11 mouse cellular contexts compared by ENCODE assay signal in genomic region chr4:57171817-57172216, GRCm38 (mm10). TPM values are rescaled to one million over a fixed set of nuclear protein-coding genes. Genes with fewer than 3 reads are reported as not detected.
A peak's percentile ranks its signal among the peaks of the same experiment; 100 is the strongest.
DNase-seq lines count a peak whose midpoint lies in the region; ATAC-seq and TF ChIP-seq lines count a peak whose summit lies in the region.
"Had no signal": no experiment of that assay in that cellular context is flagged by ENCODE, and none has a peak within 500 bp of the region (broad histone marks: within the 10 kb centered on the region; RNA-seq: fewer than 3 reads in every experiment).

No protein-coding gene starts in this region.

- intact Hi-C loops in gastrocnemius, adult 2 months (cut with DNase I) = no loop called here
- intact Hi-C loops in gastrocnemius, postnatal 14 days (cut with DNase I; ENCODE audit: low total_unique reads) = no loop called here
- intact Hi-C loops in left cerebral cortex, postnatal 36 days (cut with DNase I) = no loop called here

- H3K9me3 ChIP-seq in heart, embryonic 13.5 days = no peaks in the 10 kb centered on the region

- no peaks in the 10 kb centered on the region for H3K27me3 ChIP-seq in heart, embryonic 13.5 days (replicated peaks)
- H3K27me3 ChIP-seq: Patski had no signal

- DNase-seq in gastrocnemius, adult 2 months = no peak
- no peak for DNase-seq in gastrocnemius, postnatal 14 days
- DNase-seq in left cerebral cortex, adult 11 months (ENCODE audit: low spot score) = peak; percentile 26
- DNase-seq in left cerebral cortex, postnatal 36 days (ENCODE audit: low spot score in 2 of 2) = no peak
- DNase-seq in kidney, postnatal 4 days = peak; percentile 4 to 18
- DNase-seq in liver = no peak
- no peak for DNase-seq in natural killer cell, adult 2 months (ENCODE audit: low spot score in 2 of 2)
- DNase-seq: lung, adult 18-20 months had no signal

- H3K36me3 ChIP-seq in heart, embryonic 13.5 days = no peaks in the 10 kb centered on the region

- no peak for TF ChIP-seq CTCF in gastrocnemius, adult 2 months (IDR thresholded peaks at IDR 0.05)

- no peak overlapping the region for H3K9ac ChIP-seq in heart, embryonic 13.5 days

- no peak overlapping the region for H3K4me3 ChIP-seq in gastrocnemius, adult 2 months
- H3K4me3 ChIP-seq in heart, embryonic 13.5 days = no peak overlapping the region

- no peak for ATAC-seq in heart, embryonic 13.5 days (ENCODE audit: extremely low read depth, insufficient number of reproducible peaks, low FRiP score, low TSS enrichment)
- ATAC-seq: inflammation-experienced regulatory T-cells, adult 6 months; Patski had no signal

- H3K27ac ChIP-seq in gastrocnemius, adult 2 months = peak overlapping the region; percentile 28; the same call in 1 of the 2 replicates
- peak overlapping the region; percentile 63 for H3K27ac ChIP-seq in heart, embryonic 13.5 days (replicated peaks)

- WGBS in heart, embryonic 13.5 days = 43% methylated on average over 5 of the region's 5 CpGs

- H3K4me1 ChIP-seq in heart, embryonic 13.5 days = peaks cover 43% of the 10 kb centered on the region

- no peak overlapping the region for H3K4me2 ChIP-seq in heart, embryonic 13.5 days

RNA-seq across cellular contexts. Expression of gene Epb41l4b, which starts 28.6 kb away (rescaled TPM):
- 1 to 10 TPM; 2.5 to 3.1 TPM for total RNA-seq in gastrocnemius, adult 2 months (2021)
- total RNA-seq in gastrocnemius, postnatal 14 days (2021) = 1 to 10 TPM; 2.6 to 4.3 TPM
- total RNA-seq in left cerebral cortex, postnatal 36 days (2021) = 10 to 100 TPM; 33.0 to 38.8 TPM
- polyA plus RNA-seq in heart, embryonic 13.5 days (2015; fragmentation: Nextera tagmentation; extraction: Ambion mirVana) = 0.46 and 0.64 TPM in 2 replicates
- polyA plus RNA-seq: inflammation-experienced regulatory T-cells, adult 6 months had no signal

Comparison
In these comparisons a context has a peak if more than half of its experiments do, and no peak if none do; other contexts are left out.
1. DNase-seq: peak in left cerebral cortex, adult 11 months (single experiment) and kidney, postnatal 4 days (2 of 2); none in gastrocnemius, adult 2 months (single experiment), gastrocnemius, postnatal 14 days (single experiment), left cerebral cortex, postnatal 36 days (0 of 2), liver (single experiment) and natural killer cell, adult 2 months (0 of 2).
2. RNA of gene Epb41l4b, which starts 28.6 kb away (total RNA-seq): 33.0 to 38.8 TPM in left cerebral cortex, postnatal 36 days; 2.6 to 4.3 TPM in gastrocnemius, postnatal 14 days and 2.5 to 3.1 TPM in gastrocnemius, adult 2 months; every median in the first group is over 4 times any median in the second.